Mouse (Mus musculus): ENCODE data around the gene Gfpt2.

- TF ChIP-seq CTCF (IDR thresholded peaks at IDR 0.05; ENCODE audit: borderline replicate concordance, extremely low read depth, insufficient read depth, insufficient read length): no peak
- TF ChIP-seq POLR2A (IDR thresholded peaks at IDR 0.05; ENCODE audit: borderline replicate concordance, extremely low read depth, insufficient read depth, insufficient read length, poor library complexity, severe bottlenecking): no peak
Measured at GRCm38 (mm10) chr11:49806218-49806617, 12.2 kb downstream of the Gfpt2 start.
